Mouse (Mus musculus): ENCODE results near the gene Hist1h3e.

GRCm38 (mm10) chr13:23610393-23610792 lies 48.2 kb upstream of the Hist1h3e start:
- TF ChIP-seq POLR2A (IDR thresholded peaks at IDR 0.05; ENCODE audit: low read depth, low read length) = no peak
- TF ChIP-seq CTCF (conservative IDR thresholded peaks at IDR 0.05; ENCODE audit: insufficient read depth, insufficient read length, low read depth, low read length) = no peak

Data from kidney, adult 2 months (tissue).